Mouse (Mus musculus) CH12.LX (cell line): ENCODE data around the gene Camk2b. TPM values are rescaled to one million over a fixed set of nuclear protein-coding genes. Genes with fewer than 3 reads are reported as not detected.

Experiments
- DNase-seq: peaks from one replicate; pipeline ENCODE4 v3.0.0-alpha.2; 2013; ENCODE audit errors: extremely low read depth
- H3K27ac ChIP-seq: 2 replicates; pipeline ENCODE4 v1.5.1; 2012; ENCODE audit warnings: low read depth, mild to moderate bottlenecking, control low read depth, moderate library complexity; ENCODE audit not compliant: insufficient read depth
- H3K27me3 ChIP-seq: replicated peaks from 2 replicates; pipeline ENCODE3; 2012; ENCODE audit warnings: inconsistent platforms
- H3K36me3 ChIP-seq, 2 experiments: replicated peaks in 1 of 2; 2 replicates each; pipeline versions ENCODE3 to v1.6.1; 2012; ENCODE audit warnings: inconsistent platforms in 1 of 2, low read length in 1 of 2, mild to moderate bottlenecking in 1 of 2, mixed read lengths in 1 of 2, moderate library complexity in 1 of 2; ENCODE audit not compliant: control insufficient read depth in 1 of 2, insufficient read depth in 1 of 2
- H3K4me1 ChIP-seq, 2 experiments: 2 replicates each; pipeline ENCODE4 v1.6.1; 2012; ENCODE audit warnings: inconsistent platforms in 1 of 2, moderate library complexity in 1 of 2; ENCODE audit not compliant: insufficient read depth in 2 of 2, control insufficient read depth in 1 of 2
- H3K4me2 ChIP-seq: 2 replicates; pipeline ENCODE4 v1.6.1; 2012; ENCODE audit warnings: low read depth, mild to moderate bottlenecking, control low read depth; ENCODE audit not compliant: poor library complexity, insufficient read depth, severe bottlenecking
- H3K4me3 ChIP-seq, 3 experiments: fragments of 150-350 bp in 1 of 3; sonication (generic) in 1 of 3; replicated peaks in 1 of 3; 2 replicates each; pipeline versions ENCODE3 to v1.5.1; 2011 to 2012; ENCODE audit warnings: low read depth in 2 of 3, low read length in 2 of 3, mild to moderate bottlenecking in 2 of 3, moderate library complexity in 2 of 3, control low read depth in 1 of 3, improper control_type of control experiment in 1 of 3, inconsistent platforms in 1 of 3, mixed read lengths in 1 of 3; ENCODE audit not compliant: poor library complexity in 1 of 3
- H3K79me2 ChIP-seq: replicated peaks from 2 replicates; pipeline ENCODE4 v1.6.1; 2012; ENCODE audit warnings: mild to moderate bottlenecking, moderate library complexity; ENCODE audit not compliant: control insufficient read depth, poor library complexity, insufficient read depth, severe bottlenecking; ENCODE audit errors: extremely low read depth
- H3K9ac ChIP-seq: 2 replicates; pipeline ENCODE4 v1.6.1; 2012; ENCODE audit warnings: low read depth, mild to moderate bottlenecking, control low read depth, moderate library complexity; ENCODE audit not compliant: insufficient read depth
- H3K9me3 ChIP-seq: replicated peaks from 2 replicates; pipeline ENCODE3; 2012; ENCODE audit warnings: low read length, inconsistent platforms, mixed read lengths
- BHLHE40 ChIP-seq: IDR thresholded peaks from 2 replicates; pipeline ENCODE4 v1.6.1; 2011; ENCODE audit warnings: mild to moderate bottlenecking, low read depth, low read length, improper control_type of control experiment
- ELF1 ChIP-seq: IDR thresholded peaks from 2 replicates; pipeline ENCODE4 v1.6.1; 2014; ENCODE audit warnings: low read depth, mild to moderate bottlenecking, inconsistent platforms, low read length, improper control_type of control experiment
- ETS1 ChIP-seq: conservative IDR thresholded peaks from 2 replicates; pipeline ENCODE4 v1.6.1; 2012; ENCODE audit warnings: low read depth, mild to moderate bottlenecking, inconsistent platforms, low read length, improper control_type of control experiment, moderate library complexity
- GABPA ChIP-seq: IDR thresholded peaks from 2 replicates; pipeline ENCODE4 v1.6.1; 2012; ENCODE audit warnings: low read depth, low read length, improper control_type of control experiment, inconsistent platforms; ENCODE audit not compliant: insufficient replicate concordance
- IRF4 ChIP-seq: IDR thresholded peaks from 2 replicates; pipeline ENCODE4 v1.6.1; 2014; ENCODE audit warnings: low read depth, mild to moderate bottlenecking, inconsistent platforms, low read length, improper control_type of control experiment
- KAT2A ChIP-seq: IDR thresholded peaks from 2 replicates; pipeline ENCODE4 v1.6.1; 2012; ENCODE audit warnings: low read length, improper control_type of control experiment, inconsistent platforms; ENCODE audit not compliant: insufficient replicate concordance
- MAX ChIP-seq: IDR thresholded peaks from 2 replicates; pipeline ENCODE4 v1.6.1; 2011; ENCODE audit warnings: low read length, improper control_type of control experiment
- MAZ ChIP-seq: IDR thresholded peaks from 2 replicates; pipeline ENCODE4 v1.6.1; 2012; ENCODE audit warnings: low read depth, mild to moderate bottlenecking, inconsistent platforms, low read length, improper control_type of control experiment, moderate library complexity
- MEF2A ChIP-seq: IDR thresholded peaks from 2 replicates; pipeline ENCODE4 v1.6.1; 2014; ENCODE audit warnings: low read depth, mild to moderate bottlenecking, inconsistent platforms, low read length, improper control_type of control experiment, borderline replicate concordance
- NRF1 ChIP-seq: IDR thresholded peaks from 2 replicates; pipeline ENCODE4 v1.6.1; 2014; ENCODE audit warnings: low read depth, mild to moderate bottlenecking, inconsistent platforms, low read length, improper control_type of control experiment, moderate library complexity
- PAX5 ChIP-seq: IDR thresholded peaks from 2 replicates; pipeline ENCODE4 v1.6.1; 2012; ENCODE audit warnings: low read length, inconsistent platforms, mixed read lengths
- POLR2A ChIP-seq: IDR thresholded peaks from 2 replicates; pipeline ENCODE4 v1.6.1; 2011; ENCODE audit warnings: low read depth, mild to moderate bottlenecking, improper control_type of control experiment, low read length
- POLR2AphosphoS2 ChIP-seq: IDR thresholded peaks from 2 replicates; pipeline ENCODE4 v1.6.1; 2011; ENCODE audit warnings: low read depth, low read length, improper control_type of control experiment
- SMC3 ChIP-seq: IDR thresholded peaks from 2 replicates; pipeline ENCODE4 v1.6.1; 2011; ENCODE audit warnings: low read depth, low read length, improper control_type of control experiment
- USF1 ChIP-seq: IDR thresholded peaks from 2 replicates; pipeline ENCODE4 v1.6.1; 2014; ENCODE audit warnings: low read depth, mild to moderate bottlenecking, inconsistent platforms, low read length, improper control_type of control experiment
- ZMIZ1 ChIP-seq: IDR thresholded peaks from 2 replicates; pipeline ENCODE4 v1.6.1; 2012; ENCODE audit warnings: low read depth, mild to moderate bottlenecking, inconsistent platforms, low read length, improper control_type of control experiment
- dilution Hi-C: fragments of 300-500 bp; cut with MboI; formaldehyde crosslinking; loops from 2 replicates; pipeline ENCODE4 v1.14.3; 2020; ENCODE audit warnings: low sequenced_read_pairs; ENCODE audit not compliant: extremely low pct_unique_long_range_greater_than_20kb, extremely low pct_ligation_motif_present
- in situ Hi-C: fragments of 300-500 bp; cut with MboI; formaldehyde crosslinking; loops from 3 replicates; pipeline ENCODE4 v1.14.3; 2019; ENCODE audit warnings: low sequenced_read_pairs, low pct_ligation_motif_present, low pct_unique_long_range_greater_than_20kb, mixed read lengths
- polyA plus RNA-seq: library from polyadenylated mRNA; unstranded; fragments of >175 nt; gene quantifications from 2 replicates; pipeline ENCODE4 v1.2.1, GENCODE M21; 2012; ENCODE audit warnings: low read depth; ENCODE audit not compliant: insufficient read length
- total RNA-seq, 2 experiments: library from RNA; depleted of rRNA; stranded (reverse); fragments of 300-350 nt in 1 of 2; fragments of >200 nt in 1 of 2; gene quantifications; 2 replicates each; pipeline ENCODE4 v1.2.3; 2012 to 2014

The Camk2b gene
- total and polyA plus RNA-seq, 3 experiments = 0.08 to 0.26 (median 0.11) TPM

- peaks cover 6% of the 10 kb centered on the region for H3K9me3 ChIP-seq
- no peak overlapping the region for H3K4me2 ChIP-seq
- no peak overlapping the region for H3K27ac ChIP-seq
- H3K9ac ChIP-seq = no peak overlapping the region
- H3K36me3 ChIP-seq = no peaks in the 10 kb centered on the region
- no peak for TF ChIP-seq GABPA
- no peak for TF ChIP-seq BHLHE40
- no peak for TF ChIP-seq ZMIZ1
- TF ChIP-seq KAT2A = no peak
- TF ChIP-seq PAX5 = no peak
- TF ChIP-seq POLR2AphosphoS2 = no peak
- TF ChIP-seq IRF4 = no peak
- no peak for TF ChIP-seq NRF1
- TF ChIP-seq MAX = no peak
- no peak for TF ChIP-seq ELF1
- TF ChIP-seq POLR2A = no peak
- TF ChIP-seq MAZ = no peak
- no peak for TF ChIP-seq SMC3
- TF ChIP-seq ETS1 = no peak
- no peak for DNase-seq
- H3K27me3 ChIP-seq = peaks cover 6% of the 10 kb centered on the region
- H3K4me1 ChIP-seq = peaks cover 0 to 4% of the 10 kb centered on the region in 2 experiments; a peak in 2 of 4 replicates
- H3K4me3 ChIP-seq = no peak overlapping the region
- in situ Hi-C loops = loop anchor here (5.0 kb wide), 1 partner anchor 40 kb away; no protein-coding TSS in a partner anchor
- dilution Hi-C loops = no loop called here
- no peaks in the 10 kb centered on the region for H3K79me2 ChIP-seq
These were observed 28.5 kb downstream of the Camk2b start for GRCm38 (mm10) chr11:6037686-6038085.

- Histone ChIP-seq H3K4me2 (no peak overlapping the region), H3K9ac (no peak overlapping the region), H3K27me3 (peaks cover 6% of the 10 kb centered on the region)
- in situ Hi-C loops = loop anchor here (5.0 kb wide), 1 partner anchor 40 kb away; no protein-coding TSS in a partner anchor
- DNase-seq = no peak
- no peak for TF ChIP-seq USF1
- no peak for TF ChIP-seq SMC3
- TF ChIP-seq BHLHE40 = no peak
- no peak for TF ChIP-seq MEF2A
- no peak for TF ChIP-seq KAT2A
- TF ChIP-seq, all 38 proteins: peak for 0
- Histone ChIP-seq H3K27ac (no peak overlapping the region), H3K4me1 (peaks cover 0 to 4% of the 10 kb centered on the region in 2 experiments; a peak in 2 of 4 replicates), H3K36me3 (no peaks in the 10 kb centered on the region), H3K4me3 (no peak overlapping the region), H3K79me2 (no peaks in the 10 kb centered on the region), H3K9me3 (peaks cover 6% of the 10 kb centered on the region)
- dilution Hi-C loops = no loop called here
These were observed 29.0 kb downstream of the Camk2b start for GRCm38 (mm10) chr11:6037198-6037597.
